Mouse (Mus musculus): ENCODE measurements at regions not wholly inside any gene's neighbourhood (a gene's known extent, or its start where the extent isn't known, plus 50 kb on each side); places are given as distances from the start of the nearest gene placed in this dataset.
"Not testable (repeated sequence)": the region's sequence is repeated elsewhere in the genome, so short reads cannot be mapped to it uniquely, and the experiment has no call there.

DNA sequence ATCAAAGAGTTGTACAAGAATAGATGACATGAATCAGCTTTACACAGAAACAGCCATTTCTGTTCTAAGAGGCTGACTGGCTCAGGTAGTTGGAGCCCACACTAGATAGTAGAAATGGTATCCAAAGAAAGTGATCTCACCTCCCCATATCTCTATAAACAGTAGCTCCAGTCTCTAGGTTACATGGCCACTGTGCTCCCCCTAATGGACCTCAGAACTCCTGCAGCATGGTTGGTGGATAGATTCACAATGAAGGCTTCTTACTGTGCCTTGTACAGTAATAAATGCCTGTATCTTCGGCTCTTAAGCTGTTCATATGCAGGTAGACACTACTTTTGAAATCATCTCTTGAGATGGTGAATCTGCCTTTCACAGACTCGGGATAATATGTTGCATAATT lies 862.5 kb downstream of the Adam6a start:
- 36% methylated on average over 2 of the region's 2 CpGs for WGBS
- no peak overlapping the region for H3K9ac ChIP-seq (ENCODE audit: low read length)
- H3K9me3 ChIP-seq (replicated peaks; ENCODE audit: control insufficient read depth, low read length), result no peaks in the 10 kb centered on the region
- no peak for ATAC-seq (replicated peaks; ENCODE audit: extremely low read depth, insufficient read depth, low FRiP score)
- H3K36me3 ChIP-seq (ENCODE audit: control insufficient read depth, insufficient read depth), result no peaks in the 10 kb centered on the region
- no peak overlapping the region for H3K4me2 ChIP-seq (ENCODE audit: low read depth, low read length)
- H3K27me3 ChIP-seq (ENCODE audit: control insufficient read depth, insufficient read depth, low read length), result no peaks in the 10 kb centered on the region
- H3K4me1 ChIP-seq (ENCODE audit: control insufficient read depth, insufficient read depth, low read length), result no peaks in the 10 kb centered on the region
- H3K4me3 ChIP-seq (ENCODE audit: low read length), result no peak overlapping the region
- H3K27ac ChIP-seq (ENCODE audit: low read length), result no peak overlapping the region

DNA sequence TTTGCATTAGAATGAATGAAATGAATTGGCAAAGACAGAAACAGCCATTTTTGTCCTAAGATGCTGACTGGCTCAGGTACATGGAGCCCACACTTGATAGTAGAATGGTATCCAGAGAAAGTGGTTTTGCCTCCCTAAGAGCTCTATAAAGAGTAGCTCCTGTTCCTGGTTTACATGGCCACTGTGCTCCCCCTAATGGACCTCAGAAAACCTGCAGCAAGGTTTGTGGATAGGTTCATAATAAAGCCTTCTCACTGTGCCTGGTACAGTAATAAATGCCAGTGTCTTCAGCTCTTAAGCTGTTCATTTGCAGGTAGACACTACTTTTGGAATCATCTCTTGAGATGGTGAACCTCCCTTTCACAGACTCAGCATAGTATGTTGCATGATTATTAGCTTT lies 890.8 kb downstream of the Adam6a start:
- Histone ChIP-seq H3K4me2 (ENCODE audit: low read depth, low read length) (no peak overlapping the region), H3K9me3 (replicated peaks; ENCODE audit: control insufficient read depth, low read length) (peaks cover 7% of the 10 kb centered on the region), H3K4me3 (ENCODE audit: low read length) (no peak overlapping the region), H3K9ac (ENCODE audit: low read length) (no peak overlapping the region), H3K36me3 (ENCODE audit: control insufficient read depth, insufficient read depth) (no peaks in the 10 kb centered on the region), H3K4me1 (ENCODE audit: control insufficient read depth, insufficient read depth, low read length) (no peaks in the 10 kb centered on the region), H3K27me3 (ENCODE audit: control insufficient read depth, insufficient read depth, low read length) (no peaks in the 10 kb centered on the region), H3K27ac (ENCODE audit: low read length) (no peak overlapping the region)
- ATAC-seq (replicated peaks; ENCODE audit: extremely low read depth, insufficient read depth, low FRiP score), result no peak

DNA sequence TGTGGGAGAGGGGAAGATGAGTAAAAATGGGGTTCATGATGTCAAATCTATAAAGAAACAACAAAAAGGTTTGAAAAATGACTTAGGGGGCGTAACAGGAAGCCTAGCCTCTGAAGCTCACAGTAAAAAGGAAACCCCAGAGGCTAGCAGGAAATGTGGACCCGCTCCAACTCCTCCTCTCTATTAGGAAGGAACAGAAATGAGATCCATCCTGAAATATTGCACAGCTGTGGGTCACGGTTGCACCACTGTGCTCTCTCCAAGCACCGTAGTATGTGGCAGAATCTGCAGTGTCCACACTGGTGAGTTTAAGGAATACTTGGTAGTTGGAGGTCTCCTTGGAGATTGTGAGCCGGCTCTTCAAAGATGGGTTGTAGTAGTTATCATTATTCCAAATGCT lies 918.3 kb downstream of the Adam6a start:
- Histone ChIP-seq H3K4me3 (ENCODE audit: low read length) (no peak overlapping the region), H3K27me3 (ENCODE audit: control insufficient read depth, insufficient read depth, low read length) (no peaks in the 10 kb centered on the region), H3K9ac (ENCODE audit: low read length) (no peak overlapping the region), H3K4me1 (ENCODE audit: control insufficient read depth, insufficient read depth, low read length) (no peaks in the 10 kb centered on the region), H3K36me3 (ENCODE audit: control insufficient read depth, insufficient read depth) (no peaks in the 10 kb centered on the region), H3K9me3 (replicated peaks; ENCODE audit: control insufficient read depth, low read length) (peaks cover 9% of the 10 kb centered on the region), H3K4me2 (ENCODE audit: low read depth, low read length) (no peak overlapping the region), H3K27ac (ENCODE audit: low read length) (no peak overlapping the region)
- no peak for ATAC-seq (replicated peaks; ENCODE audit: extremely low read depth, insufficient read depth, low FRiP score)
- 69% methylated on average over 5 of the region's 5 CpGs for WGBS

DNA sequence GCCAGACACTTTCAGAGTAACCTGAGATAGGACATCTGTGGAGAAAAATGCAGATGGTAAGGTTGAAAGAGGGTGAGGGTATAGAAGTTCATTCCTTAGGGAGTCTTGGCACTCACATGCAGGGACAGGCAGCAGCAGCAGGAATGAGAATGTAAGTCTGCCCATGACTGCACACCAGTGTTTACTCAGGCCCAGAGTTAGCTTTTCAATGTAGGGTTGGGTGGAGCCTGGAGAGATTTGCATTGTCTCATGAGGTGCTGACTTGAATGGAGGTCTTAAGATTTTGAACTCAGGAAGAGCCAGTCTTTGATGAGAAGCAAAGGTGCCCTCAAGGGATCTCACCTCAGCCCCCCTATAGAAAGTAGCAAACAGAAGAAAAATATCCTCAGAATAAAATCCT lies 918.9 kb downstream of the Adam6a start:
- Histone ChIP-seq H3K27me3 (ENCODE audit: control insufficient read depth, insufficient read depth, low read length) (no peaks in the 10 kb centered on the region), H3K4me3 (ENCODE audit: low read length) (no peak overlapping the region), H3K9ac (ENCODE audit: low read length) (no peak overlapping the region), H3K9me3 (replicated peaks; ENCODE audit: control insufficient read depth, low read length) (peaks cover 11% of the 10 kb centered on the region), H3K4me1 (ENCODE audit: control insufficient read depth, insufficient read depth, low read length) (no peaks in the 10 kb centered on the region), H3K4me2 (ENCODE audit: low read depth, low read length) (no peak overlapping the region), H3K36me3 (ENCODE audit: control insufficient read depth, insufficient read depth) (no peaks in the 10 kb centered on the region), H3K27ac (ENCODE audit: low read length) (no peak overlapping the region)
- ATAC-seq (replicated peaks; ENCODE audit: extremely low read depth, insufficient read depth, low FRiP score), result no peak

DNA sequence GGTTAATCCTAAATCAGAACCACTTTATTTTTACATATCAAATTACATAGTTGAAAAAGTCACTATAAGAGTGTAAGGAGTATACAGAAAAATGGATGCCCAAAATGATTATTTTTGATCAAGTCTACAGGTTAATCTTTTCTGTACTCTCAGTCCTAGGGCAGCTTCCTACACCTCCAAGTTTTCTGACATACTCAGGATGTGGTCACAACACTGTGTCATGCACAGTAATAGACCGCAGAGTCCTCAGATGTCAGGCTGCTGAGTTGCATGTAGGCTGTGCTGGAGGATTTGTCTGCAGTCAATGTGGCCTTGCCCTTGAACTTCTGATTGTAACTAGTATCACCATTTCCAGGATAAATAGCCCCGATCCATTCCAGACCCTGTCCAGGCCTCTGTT lies 925.1 kb downstream of the Adam6a start:
- Histone ChIP-seq H3K4me2 (ENCODE audit: low read depth, low read length) (no peak overlapping the region), H3K36me3 (ENCODE audit: control insufficient read depth, insufficient read depth) (no peaks in the 10 kb centered on the region), H3K4me1 (ENCODE audit: control insufficient read depth, insufficient read depth, low read length) (no peaks in the 10 kb centered on the region), H3K9ac (ENCODE audit: low read length) (no peak overlapping the region), H3K27ac (ENCODE audit: low read length) (no peak overlapping the region), H3K4me3 (ENCODE audit: low read length) (no peak overlapping the region), H3K9me3 (replicated peaks; ENCODE audit: control insufficient read depth, low read length) (peaks cover 2% of the 10 kb centered on the region; the same call in 1 of the 2 replicates), H3K27me3 (ENCODE audit: control insufficient read depth, insufficient read depth, low read length) (no peaks in the 10 kb centered on the region)
- ATAC-seq (replicated peaks; ENCODE audit: extremely low read depth, insufficient read depth, low FRiP score), result no peak
- WGBS, result 79% methylated on average over 2 of the region's 2 CpGs

DNA sequence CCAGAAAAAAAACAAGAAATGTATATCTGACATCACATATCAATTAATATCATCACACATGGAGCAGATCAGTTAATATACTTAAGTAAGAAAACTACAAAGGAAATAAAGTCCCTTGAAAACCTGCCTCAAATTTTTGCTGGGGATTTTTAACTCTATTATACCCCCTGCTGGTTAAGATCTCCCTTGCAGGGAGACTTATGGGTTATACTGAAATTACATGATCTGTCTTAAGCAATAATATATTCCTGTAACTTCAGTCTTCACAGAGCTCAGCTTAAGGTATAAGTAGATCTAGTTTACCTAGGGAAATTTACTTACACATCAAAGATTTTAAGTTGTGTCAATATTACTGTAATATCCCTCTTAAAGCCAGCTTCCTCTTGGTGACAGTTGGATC lies 929.0 kb downstream of the Adam6a start:
- H3K27me3 ChIP-seq (ENCODE audit: control insufficient read depth, insufficient read depth, low read length); H3K27ac ChIP-seq (ENCODE audit: low read length); H3K4me1 ChIP-seq (ENCODE audit: control insufficient read depth, insufficient read depth, low read length); H3K4me3 ChIP-seq (ENCODE audit: low read length); H3K9ac ChIP-seq (ENCODE audit: low read length); ATAC-seq (replicated peaks; ENCODE audit: extremely low read depth, insufficient read depth, low FRiP score); H3K4me2 ChIP-seq (ENCODE audit: low read depth, low read length); H3K36me3 ChIP-seq (ENCODE audit: control insufficient read depth, insufficient read depth); H3K9me3 ChIP-seq (replicated peaks; ENCODE audit: control insufficient read depth, low read length): not testable (repeated sequence)

DNA sequence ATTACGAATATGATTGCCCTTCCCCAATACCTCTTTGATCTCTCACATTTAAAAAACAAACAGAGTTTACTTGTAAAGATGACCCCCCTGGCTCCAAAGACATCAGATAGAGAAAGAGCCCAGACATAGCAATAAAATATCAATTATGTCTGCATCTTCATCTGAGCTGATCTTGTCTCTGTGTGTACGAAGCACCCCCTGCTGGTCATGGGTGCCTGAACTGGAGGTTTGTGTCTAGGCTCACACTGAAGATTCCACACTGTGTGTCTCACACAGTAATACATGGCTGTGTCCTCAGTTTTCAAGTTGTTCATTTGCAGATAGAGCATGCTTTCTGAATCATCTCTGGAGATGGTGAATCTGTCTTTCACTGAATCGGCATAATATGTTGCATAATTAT lies 935.0 kb downstream of the Adam6a start:
- Histone ChIP-seq H3K4me2 (ENCODE audit: low read depth, low read length) (no peak overlapping the region), H3K27me3 (ENCODE audit: control insufficient read depth, insufficient read depth, low read length) (no peaks in the 10 kb centered on the region), H3K9ac (ENCODE audit: low read length) (no peak overlapping the region), H3K27ac (ENCODE audit: low read length) (no peak overlapping the region), H3K36me3 (ENCODE audit: control insufficient read depth, insufficient read depth) (no peaks in the 10 kb centered on the region), H3K4me1 (ENCODE audit: control insufficient read depth, insufficient read depth, low read length) (no peaks in the 10 kb centered on the region), H3K9me3 (replicated peaks; ENCODE audit: control insufficient read depth, low read length) (peaks cover 3% of the 10 kb centered on the region; the same call in 1 of the 2 replicates), H3K4me3 (ENCODE audit: low read length) (no peak overlapping the region)
- ATAC-seq (replicated peaks; ENCODE audit: extremely low read depth, insufficient read depth, low FRiP score), result no peak
- 69% methylated on average over 3 of the region's 3 CpGs for WGBS

DNA sequence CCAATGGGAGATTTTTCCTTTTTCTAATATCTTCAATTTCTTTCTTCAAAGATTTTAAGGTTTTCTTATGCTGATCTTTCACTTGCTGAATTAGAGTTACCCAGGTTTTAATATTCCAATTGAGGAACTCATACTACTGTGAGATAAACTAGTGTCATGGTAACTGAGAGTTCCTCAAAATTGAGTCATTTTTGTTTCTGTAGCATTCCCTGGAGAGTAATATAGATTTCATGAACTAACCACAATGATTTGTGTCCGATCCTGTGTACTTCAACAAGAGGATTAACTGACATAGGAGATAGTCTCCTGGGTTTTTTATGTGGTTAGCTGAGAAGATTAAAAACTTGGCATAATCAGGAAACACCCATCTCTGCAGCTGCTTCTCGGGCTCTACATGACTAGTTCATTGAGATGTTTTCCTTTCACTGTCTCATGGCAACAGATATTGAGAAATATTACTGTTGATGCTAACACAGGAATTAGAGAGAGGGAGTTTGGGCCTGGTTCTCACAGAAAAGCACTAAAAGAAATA lies 949.9 kb downstream of the Adam6a start:
- not testable (repeated sequence) for H3K27me3 ChIP-seq (ENCODE audit: control insufficient read depth, insufficient read depth, low read length); H3K27ac ChIP-seq (ENCODE audit: low read length); H3K9ac ChIP-seq (ENCODE audit: low read length); H3K9me3 ChIP-seq (replicated peaks; ENCODE audit: control insufficient read depth, low read length); H3K4me2 ChIP-seq (ENCODE audit: low read depth, low read length); H3K4me1 ChIP-seq (ENCODE audit: control insufficient read depth, insufficient read depth, low read length); H3K36me3 ChIP-seq (ENCODE audit: control insufficient read depth, insufficient read depth); H3K4me3 ChIP-seq (ENCODE audit: low read length); ATAC-seq (replicated peaks; ENCODE audit: extremely low read depth, insufficient read depth, low FRiP score)
- WGBS, result 35% methylated on average over 2 of the region's 2 CpGs

DNA sequence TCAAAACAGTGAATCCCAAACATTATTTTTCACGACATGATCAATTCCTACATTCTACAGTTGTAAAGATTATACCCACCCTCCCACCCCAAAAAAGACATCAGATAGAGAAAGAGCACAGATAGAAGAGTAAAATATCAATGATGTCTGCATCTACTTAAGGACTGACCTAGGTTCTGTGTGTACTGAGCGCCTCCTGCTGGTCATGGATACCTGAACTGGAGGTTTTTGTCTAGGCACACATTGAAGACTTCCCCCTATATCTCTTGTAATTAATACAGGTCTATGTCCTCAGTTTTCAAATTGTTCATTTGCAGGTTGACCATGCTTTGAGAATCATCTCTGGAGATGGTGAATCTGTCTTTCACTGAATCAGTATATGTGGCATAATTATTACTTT lies 952.0 kb downstream of the Adam6a start:
- H3K4me2 ChIP-seq (ENCODE audit: low read depth, low read length), result no peak overlapping the region
- no peak for ATAC-seq (replicated peaks; ENCODE audit: extremely low read depth, insufficient read depth, low FRiP score)
- 27% methylated on average over 2 of the region's 2 CpGs for WGBS
- H3K27ac ChIP-seq (ENCODE audit: low read length), result no peak overlapping the region
- no peaks in the 10 kb centered on the region for H3K27me3 ChIP-seq (ENCODE audit: control insufficient read depth, insufficient read depth, low read length)
- no peak overlapping the region for H3K4me3 ChIP-seq (ENCODE audit: low read length)
- no peaks in the 10 kb centered on the region for H3K36me3 ChIP-seq (ENCODE audit: control insufficient read depth, insufficient read depth)
- no peaks in the 10 kb centered on the region; the same call in 1 of the 2 replicates for H3K9me3 ChIP-seq (replicated peaks; ENCODE audit: control insufficient read depth, low read length)
- H3K4me1 ChIP-seq (ENCODE audit: control insufficient read depth, insufficient read depth, low read length), result no peaks in the 10 kb centered on the region
- H3K9ac ChIP-seq (ENCODE audit: low read length), result no peak overlapping the region

DNA sequence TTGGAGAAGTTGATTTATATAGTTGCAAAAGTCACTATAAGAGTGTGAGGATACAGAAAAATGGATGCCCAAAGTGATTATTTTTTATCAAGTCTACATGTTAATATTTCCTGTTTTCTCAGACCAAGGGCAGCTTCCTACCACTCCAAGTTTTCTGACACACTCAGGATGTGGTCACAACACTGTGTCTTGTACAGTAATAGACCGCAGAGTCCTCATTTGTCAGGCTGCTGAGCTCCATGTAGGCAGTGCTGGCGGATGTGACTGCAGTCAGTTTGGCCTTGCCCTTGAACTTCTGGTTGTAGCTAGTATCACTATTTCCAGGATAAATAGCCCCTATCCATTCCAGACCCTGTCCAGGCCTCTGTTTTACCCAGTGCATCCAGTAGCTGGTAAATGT lies 969.4 kb downstream of the Adam6a start:
- H3K9ac ChIP-seq (ENCODE audit: low read length), result no peak overlapping the region
- H3K27me3 ChIP-seq (ENCODE audit: control insufficient read depth, insufficient read depth, low read length), result no peaks in the 10 kb centered on the region
- H3K36me3 ChIP-seq (ENCODE audit: control insufficient read depth, insufficient read depth), result no peaks in the 10 kb centered on the region
- no peaks in the 10 kb centered on the region for H3K9me3 ChIP-seq (replicated peaks; ENCODE audit: control insufficient read depth, low read length)
- 78% methylated on average over 2 of the region's 2 CpGs for WGBS
- no peak overlapping the region for H3K4me3 ChIP-seq (ENCODE audit: low read length)
- no peaks in the 10 kb centered on the region for H3K4me1 ChIP-seq (ENCODE audit: control insufficient read depth, insufficient read depth, low read length)
- H3K27ac ChIP-seq (ENCODE audit: low read length), result no peak overlapping the region
- H3K4me2 ChIP-seq (ENCODE audit: low read depth, low read length), result no peak overlapping the region
- ATAC-seq (replicated peaks; ENCODE audit: extremely low read depth, insufficient read depth, low FRiP score), result no peak
